In genomic region chr1:154074270-154074669, GRCm38 (mm10) we compare ENCODE assay signal across 14 mouse cellular contexts.
"Had no signal": no experiment of that assay in that cellular context is flagged by ENCODE, and none has a peak within 500 bp of the region (broad histone marks: within the 10 kb centered on the region; RNA-seq: fewer than 3 reads in every experiment).

No protein-coding gene starts in this region.

- DNase-seq: kidney, adult 18-20 months; kidney, postnatal 25 days; layer of hippocampus, postnatal 36 days; liver; liver, embryonic 13.5 days; liver, postnatal 0 days; right cerebral cortex, adult 18-20 months; thymus, postnatal 4 days had no signal

- H3K27me3 ChIP-seq: limb, embryonic 12.5 days; liver, embryonic 13.5 days; midbrain, embryonic 12.5 days; neural tube, embryonic 13.5 days had no signal

- H3K27ac ChIP-seq: limb, embryonic 12.5 days; liver, embryonic 13.5 days; macrophage; midbrain, embryonic 12.5 days; neural tube, embryonic 13.5 days had no signal

- H3K36me3 ChIP-seq: limb, embryonic 12.5 days; liver, embryonic 13.5 days; midbrain, embryonic 12.5 days; neural tube, embryonic 13.5 days had no signal

- H3K9me3 ChIP-seq: limb, embryonic 12.5 days; liver, embryonic 13.5 days; midbrain, embryonic 12.5 days; neural tube, embryonic 13.5 days had no signal

- H3K4me3 ChIP-seq: limb, embryonic 12.5 days; liver, embryonic 13.5 days; midbrain, embryonic 12.5 days; neural tube, embryonic 13.5 days had no signal

- H3K4me2 ChIP-seq: limb, embryonic 12.5 days; liver, embryonic 13.5 days; midbrain, embryonic 12.5 days; neural tube, embryonic 13.5 days had no signal

- H3K4me1 ChIP-seq: limb, embryonic 12.5 days; liver, embryonic 13.5 days; midbrain, embryonic 12.5 days; neural tube, embryonic 13.5 days had no signal

- H3K9ac ChIP-seq: limb, embryonic 12.5 days; liver, embryonic 13.5 days; liver, postnatal 0 days; midbrain, embryonic 12.5 days; neural tube, embryonic 13.5 days had no signal

- ATAC-seq: inflammation-experienced regulatory T-cells, adult 6 months; liver, postnatal 0 days; midbrain, embryonic 16.5 days had no signal
